Mouse (Mus musculus) urinary bladder, postnatal 36 days (tissue): ENCODE results near the gene Ttyh1.
"Not testable (repeated sequence)": the region's sequence is repeated elsewhere in the genome, so short reads cannot be mapped to it uniquely, and the experiment has no call there.

ENCODE experiments used
- DNase-seq, 2 experiments: peaks; one replicate each; pipeline ENCODE4 v3.0.0; 2022; ENCODE audit warnings: low spot score in 2 of 2, mixed read lengths in 1 of 2

The Ttyh1 gene

DNA sequence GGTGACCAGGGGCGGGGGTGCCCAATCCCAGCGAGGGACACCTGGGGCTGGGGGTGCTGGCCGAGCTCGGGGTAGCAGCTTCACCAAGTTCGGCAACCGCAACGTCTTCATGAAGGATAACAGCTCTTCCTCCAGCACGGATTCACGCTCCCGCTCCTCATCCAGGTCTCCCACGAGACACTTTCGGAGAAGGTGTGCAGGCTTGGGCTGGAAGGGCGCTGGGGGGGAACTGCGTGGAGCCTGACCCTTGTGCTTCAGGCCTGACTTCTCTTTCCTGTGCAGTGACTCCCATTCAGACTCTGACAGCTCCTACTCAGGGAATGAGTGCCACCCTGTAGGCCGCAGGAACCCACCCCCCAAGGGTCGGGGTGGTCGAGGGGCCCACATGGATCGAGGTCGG is 24.3 kb downstream of the Ttyh1 start:
- no peak for DNase-seq

GRCm38 (mm10) chr7:4144046-4144445 is 24.8 kb downstream of the Ttyh1 start:
- no peak for DNase-seq

DNA sequence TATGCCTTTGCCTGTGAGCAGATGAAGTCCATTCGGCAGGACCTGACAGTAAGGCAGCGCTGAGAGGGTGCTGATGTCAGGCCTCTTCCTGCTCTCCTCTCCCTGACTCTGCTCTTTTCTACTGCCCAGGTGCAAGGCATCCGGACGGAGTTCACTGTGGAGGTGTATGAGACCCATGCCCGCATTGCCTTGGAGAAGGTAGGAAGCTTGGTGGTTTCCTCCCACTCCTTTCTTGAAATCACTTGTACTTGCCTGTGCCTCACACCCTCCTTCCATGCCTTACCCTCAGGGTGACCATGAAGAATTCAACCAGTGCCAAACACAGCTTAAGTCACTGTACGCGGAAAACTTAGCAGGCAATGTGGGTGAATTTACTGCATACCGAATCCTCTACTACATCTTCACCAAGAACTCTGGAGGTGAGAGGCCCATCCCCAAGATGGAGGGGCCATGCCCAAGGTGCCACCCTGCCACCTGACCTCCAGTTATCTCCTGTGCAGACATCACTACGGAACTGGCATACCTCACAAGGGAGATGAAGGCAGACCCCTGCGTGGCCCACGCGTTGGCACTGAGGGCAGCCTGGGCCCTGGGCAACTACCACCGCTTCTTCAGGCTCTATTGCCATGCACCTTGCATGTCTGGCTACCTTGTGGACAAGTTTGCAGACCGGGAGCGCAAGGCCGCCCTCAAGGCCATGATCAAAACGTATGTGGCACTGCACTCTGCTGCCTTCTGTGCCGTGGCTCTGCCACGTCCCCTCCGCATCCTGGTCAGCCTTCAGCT is 25.8 kb downstream of the Ttyh1 start:
- no peak for DNase-seq

GRCm38 (mm10) chr7:4145552-4146190 is 26.5 kb downstream of the Ttyh1 start:
- DNase-seq, result no peak

- DNase-seq, result no peak
Observed at GRCm38 (mm10) chr7:4146241-4147180, 27.3 kb downstream of the Ttyh1 start.

DNA sequence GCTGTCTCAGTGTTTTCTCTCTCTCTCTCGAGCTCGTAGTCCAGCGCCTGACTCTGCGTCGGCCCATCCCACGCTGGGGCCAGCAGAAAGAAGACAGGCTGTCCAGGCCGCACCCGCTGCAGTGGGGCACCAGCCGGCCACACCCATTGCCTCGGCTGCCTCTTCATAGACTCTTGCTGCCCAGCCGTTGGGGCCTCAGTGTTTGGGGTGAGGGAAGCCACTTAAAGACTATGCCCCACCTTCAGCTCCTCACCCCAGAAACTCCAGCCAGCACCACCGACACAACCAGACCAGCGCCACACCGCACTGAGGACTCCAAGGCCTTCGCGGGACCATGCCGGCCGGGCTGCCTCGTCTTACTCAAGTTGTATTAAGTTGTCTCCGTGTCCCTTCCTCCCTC is 28.2 kb downstream of the Ttyh1 start:
- no peak for DNase-seq

GRCm38 (mm10) chr7:4147836-4148235 is 28.6 kb downstream of the Ttyh1 start:
- DNase-seq, result no peak

- no peak for DNase-seq
Observed at GRCm38 (mm10) chr7:4148341-4149208, 29.4 kb downstream of the Ttyh1 start.

- DNase-seq, result peak; percentile 72 to 82
Observed at GRCm38 (mm10) chr7:4149209-4150054, 30.2 kb downstream of the Ttyh1 start.

DNA sequence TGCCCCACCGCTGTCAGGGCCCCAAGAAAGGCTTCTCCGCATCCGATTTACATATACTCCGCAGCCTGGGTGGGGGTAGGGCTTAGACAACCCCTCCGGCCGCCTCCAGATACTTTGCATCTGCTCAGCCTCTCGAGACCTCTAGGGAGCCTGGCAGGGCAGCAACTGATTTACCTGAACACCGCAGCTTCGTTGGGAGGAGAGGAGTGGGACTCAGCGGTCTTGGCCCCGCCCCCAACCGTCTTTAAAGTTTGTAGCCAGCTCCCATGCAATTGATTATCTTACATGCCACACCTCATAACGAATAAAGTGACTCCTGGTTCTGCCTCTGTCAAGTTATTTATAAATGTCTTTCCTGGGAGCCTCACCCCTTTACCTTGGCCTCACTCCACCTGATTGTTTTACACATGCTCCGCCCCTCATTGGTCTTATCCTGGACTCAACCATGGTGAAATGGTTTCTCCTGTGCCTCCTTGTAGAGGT is 30.9 kb downstream of the Ttyh1 start, which contains the start of gene Leng9:
TSS of gene Leng9 (minus strand) at position 316 of the 483 bp plus-strand sequence.
- no peak for DNase-seq

GRCm38 (mm10) chr7:4150811-4151221 is 31.6 kb downstream of the Ttyh1 start:
- no peak for DNase-seq

DNA sequence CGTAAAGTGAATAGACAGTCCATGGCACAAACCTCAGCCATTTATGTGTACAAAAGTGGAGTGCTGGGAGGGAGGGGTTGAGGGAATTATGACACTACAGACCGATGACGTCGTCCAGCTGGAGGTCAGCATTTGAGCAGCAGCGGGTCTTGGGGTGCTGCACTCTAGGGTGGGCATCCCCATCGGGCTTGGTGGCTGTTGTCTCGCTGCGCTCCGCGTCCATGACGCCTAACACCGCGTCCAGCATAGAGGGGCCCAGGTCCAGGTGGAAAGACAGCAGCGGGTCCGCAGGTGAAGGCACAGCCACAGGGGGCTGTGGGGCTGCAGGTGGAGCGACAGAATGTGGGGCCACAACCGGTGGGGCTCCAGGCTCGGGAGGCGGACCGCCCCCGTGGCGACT is 32.0 kb downstream of the Ttyh1 start:
- no peak for DNase-seq

- no peak for DNase-seq
Observed at GRCm38 (mm10) chr7:4154356-4154755, 35.1 kb downstream of the Ttyh1 start.

DNA sequence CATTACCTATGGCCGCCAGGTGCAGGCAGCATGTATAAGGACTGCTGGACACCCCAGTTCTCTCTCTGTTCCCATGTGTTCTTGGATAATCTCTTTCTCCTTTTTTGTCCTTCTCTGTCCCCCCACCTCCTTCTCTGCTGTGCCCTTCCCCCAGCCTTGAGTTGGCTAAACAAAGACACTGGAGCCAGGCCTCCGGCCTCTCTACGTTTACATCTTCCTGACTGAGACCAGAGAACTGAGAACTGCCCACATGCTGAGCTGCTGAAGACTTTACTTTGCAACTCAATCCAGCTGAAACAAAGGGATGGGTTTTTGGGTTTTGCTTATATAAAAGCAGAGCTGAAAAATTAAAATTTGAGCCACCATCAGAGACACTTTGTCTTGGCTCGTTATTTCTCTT is 35.8 kb downstream of the Ttyh1 start:
- DNase-seq, result no peak

DNA sequence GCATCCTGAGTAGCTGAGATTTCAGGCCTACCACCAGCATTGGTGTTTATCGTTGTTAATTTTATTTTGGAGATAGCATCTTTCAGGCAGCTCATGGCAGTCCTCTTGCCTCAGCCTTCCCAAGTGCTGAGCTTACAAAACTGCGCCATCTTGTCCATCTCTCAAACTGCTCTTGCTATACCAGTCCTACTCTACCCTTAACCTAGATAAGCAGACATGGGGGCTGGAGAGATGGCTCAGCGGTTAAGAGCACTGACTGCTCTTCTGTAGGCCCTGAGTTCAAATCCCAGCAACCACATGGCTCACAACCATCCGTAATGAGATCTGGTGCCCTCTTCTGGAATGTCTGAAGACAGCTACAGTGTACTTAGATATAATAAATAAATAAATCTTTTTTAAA is 42.4 kb downstream of the Ttyh1 start:
- not testable (repeated sequence) for DNase-seq

DNA sequence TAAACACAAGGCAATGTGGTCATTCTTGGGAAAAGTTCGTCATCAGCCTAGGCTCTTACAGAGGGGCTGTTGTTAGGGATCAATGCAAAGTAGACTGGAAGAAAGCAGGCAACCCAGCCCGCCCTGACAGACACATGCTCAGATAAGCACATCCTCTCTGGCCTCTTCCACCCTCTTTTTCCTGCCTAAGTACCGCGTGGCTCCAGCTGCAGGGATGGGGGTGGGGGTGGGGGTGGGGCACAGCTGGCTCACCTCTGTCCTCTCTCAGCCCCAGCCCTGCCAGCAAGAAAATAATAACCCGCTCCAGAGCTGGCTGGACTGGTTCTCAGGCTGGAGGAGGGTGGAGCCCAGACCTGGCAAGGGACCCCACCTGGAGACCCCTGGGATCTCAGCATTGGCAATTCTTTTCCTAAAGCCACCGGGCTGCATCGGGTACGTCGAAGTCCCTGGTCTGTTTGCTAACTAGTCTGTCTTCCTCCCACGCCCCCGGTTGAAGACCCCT is 44.4 kb downstream of the Ttyh1 start:
- DNase-seq, result peak in 1 of 2 experiments; percentile 48

DNA sequence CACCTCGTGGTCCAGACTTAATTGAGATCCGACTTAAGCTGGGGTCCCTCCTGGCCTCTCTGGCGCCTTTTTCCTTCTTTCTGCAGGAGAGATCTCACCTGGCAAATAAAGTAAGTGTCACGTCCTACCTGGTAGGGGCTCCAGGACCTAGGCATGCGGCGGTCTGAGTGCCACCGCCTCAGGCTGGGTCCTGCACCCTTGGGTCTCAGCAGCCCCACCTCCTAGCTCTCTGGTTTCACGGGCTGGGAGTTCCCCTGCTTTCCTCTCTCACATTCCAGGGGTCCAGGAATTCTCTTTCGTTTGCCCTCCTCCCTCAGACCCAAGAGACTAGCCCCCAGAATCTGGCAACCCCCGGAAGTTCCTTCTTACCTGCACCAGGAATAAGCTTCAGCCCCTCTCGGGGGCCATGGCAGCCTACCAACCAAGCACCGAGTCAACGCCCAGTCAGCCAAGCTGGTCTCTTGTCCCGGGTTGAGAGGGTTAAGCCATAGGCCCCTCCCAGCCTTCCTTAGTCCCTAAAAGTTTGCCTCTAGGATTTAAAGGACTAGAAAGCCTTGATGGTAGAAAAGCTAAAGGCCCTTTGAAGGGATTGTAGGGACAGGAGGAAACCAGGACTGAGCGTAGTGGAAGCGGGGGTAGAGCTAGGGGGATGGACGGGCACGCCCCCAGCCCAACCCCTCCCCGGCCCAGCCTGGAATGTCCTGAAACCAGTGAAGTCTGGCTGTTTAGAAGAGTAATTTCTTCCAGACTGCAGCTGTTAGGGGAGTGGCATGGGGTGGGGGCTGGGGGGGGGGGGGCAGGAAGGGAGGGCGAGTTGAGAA is 45.1 kb downstream of the Ttyh1 start, which contains the start of gene Cdc42ep5:
TSS of gene Cdc42ep5 (minus strand) at position 771 of the 821 bp plus-strand sequence.
- peak; percentile 69 to 72 for DNase-seq

- no peak for DNase-seq
Observed at GRCm38 (mm10) chr7:4165286-4165685, 46.1 kb downstream of the Ttyh1 start.

GRCm38 (mm10) chr7:4167098-4167497 is 47.9 kb downstream of the Ttyh1 start:
- no peak for DNase-seq
